Mouse (Mus musculus) left cerebral cortex, adult 2 months (tissue): ENCODE results near the gene Dnah7c. TPM values are rescaled to one million over a fixed set of nuclear protein-coding genes. Genes with fewer than 3 reads are reported as not detected.
"Not testable (repeated sequence)": the region's sequence is repeated elsewhere in the genome, so short reads cannot be mapped to it uniquely, and the experiment has no call there.

Experiments used
- DNase-seq, 2 experiments: peaks; one replicate each; pipeline ENCODE4 v3.0.0; 2021 to 2022; ENCODE audit warnings: low spot score in 2 of 2, mixed read lengths in 1 of 2; ENCODE audit errors: extremely low spot score in 1 of 2
- H3K27ac ChIP-seq: fragments of 200-600 bp; 2 replicates; pipeline ENCODE4 v1.8.1; 2022
- H3K4me3 ChIP-seq: fragments of 200-600 bp; 2 replicates; pipeline ENCODE4 v1.8.1; 2022
- CTCF ChIP-seq: fragments of 200-600 bp; IDR thresholded peaks from 2 replicates; pipeline ENCODE4 v1.8.1; 2022; ENCODE audit warnings: antibody characterized with exemption, mild to moderate bottlenecking, moderate library complexity
- intact Hi-C: fragments of 180-260 bp; cut with DNase I; formaldehyde crosslinking; loops from one replicate; pipeline ENCODE4 v1.15.1; 2025
- total RNA-seq, 2 experiments: library from RNA; stranded (reverse); gene quantifications; 2 replicates each; pipeline ENCODE4 v1.2.3; 2021

The Dnah7c gene
- total RNA-seq, 2 experiments from 2014 or later, result 0.54 to 0.94 TPM

GRCm38 (mm10) chr1:46782227-46782626 is 356.8 kb downstream of the Dnah7c start:
- DNase-seq, intact Hi-C loops: not testable (repeated sequence)

GRCm38 (mm10) chr1:46805074-46805473 is 379.7 kb downstream of the Dnah7c start:
- Histone ChIP-seq H3K27ac (no peak overlapping the region), H3K4me3 (no peak overlapping the region)
- TF ChIP-seq CTCF, result no peak
- intact Hi-C loops, result no loop called here
- DNase-seq, result no peak

More at GRCm38 (mm10) chr1:46782227-46782626, 356.8 kb downstream of the Dnah7c start:
- H3K4me3 ChIP-seq, H3K27ac ChIP-seq: not testable (repeated sequence)

- H3K27ac ChIP-seq, DNase-seq, intact Hi-C loops, H3K4me3 ChIP-seq: not testable (repeated sequence)
These were observed 383.2 kb downstream of the Dnah7c start for GRCm38 (mm10) chr1:46808630-46809029.

- Histone ChIP-seq H3K27ac (no peak overlapping the region), H3K4me3 (no peak overlapping the region)
- DNase-seq, result no peak
- no peak for TF ChIP-seq CTCF
- intact Hi-C loops, result no loop called here
These were observed 392.5 kb downstream of the Dnah7c start for GRCm38 (mm10) chr1:46817934-46818333.

GRCm38 (mm10) chr1:46822256-46822972 is 397.0 kb downstream of the Dnah7c start:
- DNase-seq, result no peak
- intact Hi-C loops, result no loop called here
- H3K27ac ChIP-seq, result no peak overlapping the region
- TF ChIP-seq CTCF, result no peak
- no peak overlapping the region for H3K4me3 ChIP-seq

GRCm38 (mm10) chr1:46830066-46830843 is 404.9 kb downstream of the Dnah7c start:
- TF ChIP-seq CTCF, result no peak
- Histone ChIP-seq H3K4me3 (no peak overlapping the region), H3K27ac (no peak overlapping the region)
- intact Hi-C loops, result no loop called here
- no peak for DNase-seq

GRCm38 (mm10) chr1:46831927-46832326 is 406.5 kb downstream of the Dnah7c start:
- TF ChIP-seq CTCF, result no peak
- DNase-seq, result no peak
- intact Hi-C loops, result no loop called here
- H3K27ac ChIP-seq, result no peak overlapping the region
- no peak overlapping the region for H3K4me3 ChIP-seq

- TF ChIP-seq CTCF, result no peak
- no peak overlapping the region for H3K4me3 ChIP-seq
- DNase-seq, result no peak
- intact Hi-C loops, result no loop called here
- no peak overlapping the region; the same call in 1 of the 2 replicates for H3K27ac ChIP-seq
These were observed 418.0 kb downstream of the Dnah7c start for GRCm38 (mm10) chr1:46843406-46843805.

- intact Hi-C loops, result no loop called here
These were observed 418.9 kb downstream of the Dnah7c start for GRCm38 (mm10) chr1:46844281-46844680.

GRCm38 (mm10) chr1:46845221-46845620 is 419.8 kb downstream of the Dnah7c start:
- no peak for TF ChIP-seq CTCF
- Histone ChIP-seq H3K4me3 (no peak overlapping the region), H3K27ac (no peak overlapping the region)
- intact Hi-C loops, result no loop called here
- DNase-seq, result no peak

More at GRCm38 (mm10) chr1:46844281-46844680, 418.9 kb downstream of the Dnah7c start:
- H3K27ac ChIP-seq, result no peak overlapping the region
- TF ChIP-seq CTCF, result no peak
- H3K4me3 ChIP-seq, result no peak overlapping the region
- DNase-seq, result no peak

GRCm38 (mm10) chr1:46849758-46850157 is 424.4 kb downstream of the Dnah7c start:
- peak overlapping the region; percentile 66 for H3K27ac ChIP-seq
- DNase-seq, result peak; percentile 39 to 63
- peak; percentile 81 for TF ChIP-seq CTCF
- no peak overlapping the region; the same call in 1 of the 2 replicates for H3K4me3 ChIP-seq
- intact Hi-C loops, result loop anchor here (1.0 to 5.0 kb wide), 6 partner anchors 121 to 408 kb away; no protein-coding TSS in a partner anchor

- no peak for DNase-seq
- intact Hi-C loops, result loop anchor here (5.0 kb wide), 5 partner anchors 251 to 406 kb away; no protein-coding TSS in a partner anchor
- no peak for TF ChIP-seq CTCF
- Histone ChIP-seq H3K4me3 (peak overlapping the region; percentile 76), H3K27ac (peak overlapping the region; percentile 99)
These were observed 426.2 kb downstream of the Dnah7c start for GRCm38 (mm10) chr1:46851586-46851985.
